Mouse (Mus musculus) lung, embryonic 14.5 days (tissue): Measurements from ENCODE around the gene Rtn3. TPM values are rescaled to one million over a fixed set of nuclear protein-coding genes. Genes with fewer than 3 reads are reported as not detected.

ENCODE experiments used
- ATAC-seq: fragments of 200-750 bp; cut with Nextera tagmentation; 2 replicates; pipeline ENCODE4 v1.8.0; 2017; ENCODE audit warnings: mild to moderate bottlenecking, moderate TSS enrichment, moderate library complexity; ENCODE audit not compliant: insufficient read depth
- DNase-seq: peaks from one replicate; pipeline ENCODE4 v3.0.0-alpha.2; 2015
- H3K27ac ChIP-seq: fragments of 300-500 bp; sonication (generic); 2 replicates; pipeline ENCODE4 v1.5.1; 2014; ENCODE audit warnings: low read depth, mild to moderate bottlenecking, moderate library complexity
- H3K27me3 ChIP-seq: fragments of 300-500 bp; sonication (generic); 2 replicates; pipeline ENCODE4 v1.6.1; 2014; ENCODE audit warnings: low read length, control low read depth; ENCODE audit not compliant: insufficient read depth
- H3K36me3 ChIP-seq: fragments of 300-500 bp; sonication (generic); 2 replicates; pipeline ENCODE4 v1.6.1; 2014; ENCODE audit warnings: control low read depth; ENCODE audit not compliant: insufficient read depth
- H3K4me1 ChIP-seq: fragments of 300-500 bp; sonication (generic); 2 replicates; pipeline ENCODE4 v1.6.1; 2014; ENCODE audit warnings: antibody characterized with exemption, control low read depth; ENCODE audit not compliant: insufficient read depth
- H3K4me2 ChIP-seq: fragments of 300-500 bp; sonication (generic); 2 replicates; pipeline ENCODE4 v1.6.1; 2014; ENCODE audit warnings: mild to moderate bottlenecking
- H3K4me3 ChIP-seq: fragments of 300-500 bp; sonication (generic); 2 replicates; pipeline ENCODE4 v1.5.1; 2014; ENCODE audit warnings: low read depth, low read length
- H3K9ac ChIP-seq: fragments of 300-500 bp; sonication (generic); 2 replicates; pipeline ENCODE4 v1.6.1; 2014
- H3K9me3 ChIP-seq: fragments of 300-500 bp; sonication (generic); 2 replicates; pipeline ENCODE4 v1.6.1; 2016; ENCODE audit warnings: low read depth, low read length, control low read depth
- CTCF ChIP-seq: IDR thresholded peaks from 2 replicates; pipeline ENCODE4 v1.5.1; 2016; ENCODE audit warnings: antibody characterized with exemption, low read depth
- WGBS: fragments of 180-500 bp; shearing (Covaris S2); extraction: QIAGEN DNeasy Blood & Tissue Kit; methylation state at CpG from one replicate; pipeline ENCODE4 v1.1.7; 2014; 5-methylcytosine and 5-hydroxymethylcytosine counted together
- polyA plus RNA-seq: library from polyadenylated mRNA; unstranded; fragments of >200 nt; fragmentation: Nextera tagmentation; extraction: Ambion mirVana; gene quantifications from 2 replicates; pipeline ENCODE4 v1.2.1, GENCODE M21; 2014

Rtn3 gene
- polyA plus RNA-seq, 1 experiment from 2014 or later: 112 TPM

DNA sequence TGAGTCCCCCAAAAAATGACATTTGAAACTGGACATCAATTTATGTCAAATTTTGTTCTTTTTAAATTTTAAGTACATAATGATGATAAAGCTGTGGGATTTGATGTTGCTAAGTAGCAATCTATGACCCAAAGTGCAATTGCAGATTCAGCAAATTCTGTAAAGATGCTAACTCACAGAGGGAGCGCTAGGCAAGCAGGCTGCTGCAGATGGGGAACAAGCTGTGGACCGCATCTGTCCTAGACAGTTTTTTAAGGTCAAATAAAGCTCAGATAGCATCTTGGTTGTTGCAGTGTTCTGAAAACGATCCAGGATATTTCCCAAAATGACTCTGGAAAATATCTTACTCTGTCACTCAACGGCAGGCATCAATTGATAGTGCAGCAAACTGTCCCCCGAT lies 995 bp upstream of the Rtn3 start:
- DNase-seq (peak; percentile 36), ATAC-seq (no peak)
- WGBS: 60% methylated on average over 5 of the region's 5 CpGs
- TF ChIP-seq CTCF: no peak
- Histone ChIP-seq H3K27ac (peak overlapping the region; percentile 59; the same call in 1 of the 2 replicates), H3K27me3 (no peaks in the 10 kb centered on the region), H3K9me3 (no peaks in the 10 kb centered on the region), H3K4me2 (peak overlapping the region; percentile 81), H3K9ac (peak overlapping the region; percentile 44), H3K36me3 (no peaks in the 10 kb centered on the region), H3K4me3 (peak overlapping the region; percentile 95), H3K4me1 (peaks cover 3% of the 10 kb centered on the region; the same call in 1 of the 2 replicates)

DNA sequence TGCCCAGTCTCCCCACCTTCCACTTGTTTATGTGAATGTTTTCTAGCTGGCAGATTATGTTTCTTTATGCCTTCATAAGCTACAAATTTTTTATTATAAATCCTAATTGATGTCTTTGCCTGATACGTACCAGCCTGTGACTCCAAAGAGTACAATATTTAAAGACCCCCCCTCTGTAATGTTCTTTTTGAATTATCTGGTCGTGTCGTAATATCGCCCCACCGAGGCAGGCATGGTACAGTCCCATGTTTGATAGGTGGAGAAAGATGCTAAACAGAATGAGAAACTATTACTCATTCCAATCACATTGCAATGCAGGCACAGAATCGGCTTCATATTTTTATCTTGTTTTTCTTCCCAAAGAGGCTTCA lies 416 bp upstream of the Rtn3 start:
- Histone ChIP-seq H3K4me3 (peak overlapping the region; percentile 95), H3K36me3 (no peaks in the 10 kb centered on the region), H3K27me3 (no peaks in the 10 kb centered on the region), H3K9ac (peak overlapping the region; percentile 44), H3K4me1 (peaks cover 3% of the 10 kb centered on the region; the same call in 1 of the 2 replicates), H3K9me3 (no peaks in the 10 kb centered on the region), H3K27ac (peak overlapping the region; percentile 59), H3K4me2 (peak overlapping the region; percentile 81)
- under 1% methylated on average over 6 of the region's 6 CpGs for WGBS
- no peak for DNase-seq
- TF ChIP-seq CTCF: 0 out of 2 replicates have a peak, but pooled peaks have one; percentile 18
- peak; percentile 63 for ATAC-seq

DNA sequence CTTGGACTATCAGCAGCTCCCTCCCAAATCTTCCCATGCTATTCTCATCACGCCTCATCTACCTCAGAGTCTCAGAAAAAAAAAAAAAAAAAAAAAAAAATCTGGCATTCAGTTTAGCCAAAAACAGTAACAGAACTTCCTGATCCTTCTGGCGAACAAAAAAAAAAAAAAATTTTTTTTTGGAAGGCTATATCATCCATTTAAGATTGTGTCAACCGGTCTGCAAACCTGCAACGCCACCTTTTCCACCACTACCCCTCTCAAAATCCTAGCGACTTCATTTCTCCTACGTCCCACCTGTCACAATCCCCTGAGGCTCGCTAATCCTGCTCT lies 849 bp downstream of the Rtn3 start:
- ATAC-seq (no peak), DNase-seq (peak; percentile 50)
- Histone ChIP-seq H3K4me2 (peak overlapping the region; percentile 81), H3K27ac (peak overlapping the region; percentile 99), H3K9me3 (no peaks in the 10 kb centered on the region), H3K4me3 (peak overlapping the region; percentile 95), H3K9ac (peak overlapping the region; percentile 97), H3K27me3 (no peaks in the 10 kb centered on the region), H3K4me1 (peaks cover 3% of the 10 kb centered on the region; the same call in 1 of the 2 replicates), H3K36me3 (no peaks in the 10 kb centered on the region)
- no peak for TF ChIP-seq CTCF
- 0% methylated on average over 7 of the region's 7 CpGs for WGBS

DNA sequence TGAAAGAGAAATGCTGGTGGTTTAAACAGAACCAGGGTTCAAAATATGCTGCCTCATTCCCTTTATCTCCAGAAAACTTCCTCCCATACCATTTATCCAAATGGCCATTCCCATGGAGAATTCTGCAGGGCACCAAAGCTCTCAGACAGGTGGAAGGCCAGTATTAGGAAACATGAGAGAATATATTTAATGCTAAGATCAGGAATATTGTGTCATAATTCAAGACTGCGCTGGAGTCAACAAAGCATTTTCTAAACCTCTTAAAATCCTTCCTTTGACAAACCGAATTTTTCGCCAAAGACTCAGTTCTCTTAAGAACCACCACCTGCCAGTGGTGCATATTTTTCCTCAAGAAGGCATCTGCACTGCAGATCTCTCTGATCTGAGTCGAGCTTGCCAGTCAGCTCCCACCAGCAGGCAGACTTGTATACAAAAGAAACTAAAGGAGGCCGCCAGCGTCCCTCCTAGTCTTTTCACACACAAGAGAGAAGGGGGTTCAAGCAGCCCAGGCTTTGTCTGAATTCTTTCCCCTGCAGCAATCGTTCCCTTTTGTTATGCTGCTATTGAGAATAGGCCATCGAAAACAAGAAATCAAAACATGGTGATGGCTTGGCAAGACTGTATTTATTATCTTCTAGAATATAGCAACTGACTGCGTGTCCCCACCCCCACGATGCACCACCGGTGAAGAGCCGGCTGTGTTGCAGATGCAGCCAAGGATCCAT lies 1.4 kb downstream of the Rtn3 start:
- H3K27ac ChIP-seq: peak overlapping the region; percentile 21
- peak overlapping the region; percentile 81 for H3K4me2 ChIP-seq
- no peak for TF ChIP-seq CTCF
- WGBS: 8% methylated on average over 12 of the region's 12 CpGs
- DNase-seq (peak; percentile 51), ATAC-seq (no peak)
- peak overlapping the region; percentile 97 for H3K9ac ChIP-seq
- no peaks in the 10 kb centered on the region for H3K27me3 ChIP-seq
- H3K4me1 ChIP-seq: peaks cover 3% of the 10 kb centered on the region; the same call in 1 of the 2 replicates
- H3K4me3 ChIP-seq: peak overlapping the region; percentile 95
- no peaks in the 10 kb centered on the region for H3K9me3 ChIP-seq
- 0 out of 2 replicates have a peak, but pooled peaks cover 2% of the 10 kb centered on the region for H3K36me3 ChIP-seq

DNA sequence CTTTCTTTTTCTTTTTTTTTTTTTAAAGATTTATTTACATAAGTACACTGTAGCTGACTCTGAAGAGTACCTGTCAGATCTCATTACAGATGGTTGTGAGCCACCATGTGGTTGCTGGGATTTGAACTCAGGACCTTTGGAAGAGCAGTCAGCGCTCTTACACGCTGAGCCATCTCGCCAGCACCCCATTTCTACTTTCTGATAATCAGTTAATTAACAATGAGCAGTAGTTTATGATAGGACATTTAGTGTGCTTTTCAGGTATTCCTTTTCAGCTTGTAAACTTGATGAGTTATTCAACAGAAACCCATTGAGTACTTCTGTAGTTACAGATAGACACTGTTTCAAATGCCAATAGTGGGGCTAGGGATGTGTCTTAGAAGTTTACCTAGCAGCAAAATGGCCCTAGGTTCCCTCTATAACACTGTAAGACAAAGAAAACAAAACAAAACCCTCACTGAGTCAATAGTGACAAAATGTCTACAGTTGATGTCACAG lies 3.3 kb downstream of the Rtn3 start:
- DNase-seq (no peak), ATAC-seq (no peak)
- Histone ChIP-seq H3K4me1 (peaks cover 3% of the 10 kb centered on the region; the same call in 1 of the 2 replicates), H3K9ac (no peak overlapping the region), H3K4me3 (no peak overlapping the region), H3K27me3 (no peaks in the 10 kb centered on the region), H3K9me3 (no peaks in the 10 kb centered on the region), H3K4me2 (no peak overlapping the region), H3K36me3 (0 out of 2 replicates have a peak, but pooled peaks cover 2% of the 10 kb centered on the region), H3K27ac (no peak overlapping the region)
- no peak for TF ChIP-seq CTCF
- WGBS: 97% methylated on average over 3 of the region's 3 CpGs

DNA sequence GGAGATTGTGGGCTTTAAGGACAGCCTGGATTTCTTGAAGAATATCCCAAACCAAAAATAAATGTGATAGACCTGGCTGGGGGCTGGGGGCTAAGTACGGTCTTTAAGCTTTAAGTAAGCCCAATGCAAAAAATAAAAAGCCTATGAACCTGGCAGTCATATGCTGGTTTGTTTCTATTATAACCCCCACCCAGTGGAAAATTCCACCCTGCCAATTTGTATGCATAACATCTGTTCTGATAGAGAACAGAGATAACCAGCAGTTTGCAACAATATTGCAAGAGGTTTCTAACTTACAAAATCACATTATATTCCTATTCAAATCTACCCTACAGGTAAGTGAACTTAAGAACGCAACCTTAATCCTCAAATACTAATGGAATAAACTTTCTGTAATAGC lies 12.4 kb downstream of the Rtn3 start:
- 88% methylated on average over 2 of the region's 2 CpGs for WGBS

DNA sequence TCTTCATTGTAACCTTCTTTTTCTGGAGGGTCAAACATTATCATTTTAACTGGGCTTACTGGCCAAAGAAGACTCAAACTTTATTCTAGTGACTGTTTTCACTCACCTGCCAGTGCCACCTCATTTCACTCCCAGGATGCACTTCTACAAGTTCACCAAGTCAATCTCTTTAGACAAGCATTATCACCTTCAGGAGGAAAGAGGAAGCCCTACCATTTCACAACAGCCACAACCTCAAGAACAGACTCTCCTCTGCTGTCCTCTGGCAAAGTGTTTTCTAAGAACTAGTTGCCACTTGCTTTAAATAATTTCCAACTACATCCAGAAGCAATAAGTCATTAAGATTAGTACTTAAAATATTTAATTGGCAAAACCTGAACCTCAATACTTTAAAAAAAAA lies 15.2 kb downstream of the Rtn3 start:
- Histone ChIP-seq H3K4me2 (no peak overlapping the region), H3K9ac (no peak overlapping the region), H3K4me1 (no peaks in the 10 kb centered on the region), H3K27ac (no peak overlapping the region), H3K27me3 (no peaks in the 10 kb centered on the region), H3K36me3 (peaks cover 15% of the 10 kb centered on the region; the same call in 1 of the 2 replicates), H3K4me3 (no peak overlapping the region), H3K9me3 (no peaks in the 10 kb centered on the region)
- ATAC-seq (no peak), DNase-seq (no peak)
- TF ChIP-seq CTCF: no peak

More for the DNA sequence above, 12.4 kb downstream of the Rtn3 start:
- Histone ChIP-seq H3K27ac (no peak overlapping the region), H3K4me2 (no peak overlapping the region), H3K4me1 (no peaks in the 10 kb centered on the region), H3K9me3 (no peaks in the 10 kb centered on the region), H3K27me3 (no peaks in the 10 kb centered on the region), H3K9ac (no peak overlapping the region), H3K4me3 (no peak overlapping the region), H3K36me3 (peaks cover 21% of the 10 kb centered on the region; the same call in 1 of the 2 replicates)
- no peak for DNase-seq
- TF ChIP-seq CTCF: no peak
- no peak for ATAC-seq
